Mouse (Mus musculus): Measurements from ENCODE around the gene Hist1h2af. TPM values are rescaled to one million over a fixed set of nuclear protein-coding genes. Genes with fewer than 3 reads are reported as not detected.
A peak's percentile ranks its signal among the peaks of the same experiment; 100 is the strongest.
"Not testable (repeated sequence)": the region's sequence is repeated elsewhere in the genome, so short reads cannot be mapped to it uniquely, and the experiment has no call there.

The Hist1h2af gene
- polyA plus RNA-seq, 1 experiment from 2014 or later = 2.3 TPM

- Histone ChIP-seq H3K9ac (ENCODE audit: low read depth, low read length) (peak overlapping the region; percentile 66), H3K36me3 (ENCODE audit: control insufficient read depth, insufficient read depth, low read length) (no peaks in the 10 kb centered on the region), H3K4me1 (ENCODE audit: control insufficient read depth, insufficient read depth, low read length) (peaks cover 12% of the 10 kb centered on the region), H3K4me3 (ENCODE audit: low read depth, low read length) (peak overlapping the region; percentile 57), H3K27ac (ENCODE audit: low read depth, low read length) (peak overlapping the region; percentile 98), H3K27me3 (ENCODE audit: control insufficient read depth, insufficient read depth, low read length) (no peaks in the 10 kb centered on the region), H3K9me3 (replicated peaks; ENCODE audit: control insufficient read depth, low read length) (no peaks in the 10 kb centered on the region), H3K4me2 (peak overlapping the region; percentile 65)
- 23% methylated on average over 7 of the region's 7 CpGs for WGBS (ENCODE audit: insufficient replicate concordance)
- ATAC-seq (replicated peaks; ENCODE audit: insufficient number of reproducible peaks, low FRiP score, low TSS enrichment) = no peak
These were observed 2.5 kb downstream of the Hist1h2af start for GRCm38 (mm10) chr13:23536076-23536822.

GRCm38 (mm10) chr13:23537006-23537710 lies 3.5 kb downstream of the Hist1h2af start:
- peaks cover 12% of the 10 kb centered on the region for H3K4me1 ChIP-seq (ENCODE audit: control insufficient read depth, insufficient read depth, low read length)
- H3K36me3 ChIP-seq (ENCODE audit: control insufficient read depth, insufficient read depth, low read length) = no peaks in the 10 kb centered on the region
- no peaks in the 10 kb centered on the region for H3K9me3 ChIP-seq (replicated peaks; ENCODE audit: control insufficient read depth, low read length)
- peak overlapping the region; percentile 30 for H3K4me2 ChIP-seq
- 0 out of 2 replicates have a peak overlapping the region, but pooled peaks have one; percentile 7 for H3K9ac ChIP-seq (ENCODE audit: low read depth, low read length)
- no peak for ATAC-seq (replicated peaks; ENCODE audit: insufficient number of reproducible peaks, low FRiP score, low TSS enrichment)
- 84% methylated on average over 3 of the region's 3 CpGs for WGBS (ENCODE audit: insufficient replicate concordance)
- no peaks in the 10 kb centered on the region for H3K27me3 ChIP-seq (ENCODE audit: control insufficient read depth, insufficient read depth, low read length)
- H3K4me3 ChIP-seq (ENCODE audit: low read depth, low read length) = no peak overlapping the region
- H3K27ac ChIP-seq (ENCODE audit: low read depth, low read length) = no peak overlapping the region

GRCm38 (mm10) chr13:23538249-23538648 lies 4.5 kb downstream of the Hist1h2af start:
- no peak overlapping the region for H3K4me2 ChIP-seq
- no peak overlapping the region for H3K4me3 ChIP-seq (ENCODE audit: low read depth, low read length)
- no peak overlapping the region for H3K9ac ChIP-seq (ENCODE audit: low read depth, low read length)
- 80% methylated on average over 5 of the region's 5 CpGs for WGBS (ENCODE audit: insufficient replicate concordance)
- no peaks in the 10 kb centered on the region for H3K27me3 ChIP-seq (ENCODE audit: control insufficient read depth, insufficient read depth, low read length)
- H3K36me3 ChIP-seq (ENCODE audit: control insufficient read depth, insufficient read depth, low read length) = no peaks in the 10 kb centered on the region
- H3K27ac ChIP-seq (ENCODE audit: low read depth, low read length) = no peak overlapping the region
- H3K9me3 ChIP-seq (replicated peaks; ENCODE audit: control insufficient read depth, low read length) = no peaks in the 10 kb centered on the region
- 0 out of 2 replicates have a peak, but pooled peaks cover 6% of the 10 kb centered on the region for H3K4me1 ChIP-seq (ENCODE audit: control insufficient read depth, insufficient read depth, low read length)
- no peak for ATAC-seq (replicated peaks; ENCODE audit: insufficient number of reproducible peaks, low FRiP score, low TSS enrichment)

GRCm38 (mm10) chr13:23539821-23540220 lies 6.1 kb downstream of the Hist1h2af start:
- not testable (repeated sequence) for H3K9me3 ChIP-seq (replicated peaks; ENCODE audit: control insufficient read depth, low read length); H3K27ac ChIP-seq (ENCODE audit: low read depth, low read length); H3K4me1 ChIP-seq (ENCODE audit: control insufficient read depth, insufficient read depth, low read length); H3K9ac ChIP-seq (ENCODE audit: low read depth, low read length); H3K36me3 ChIP-seq (ENCODE audit: control insufficient read depth, insufficient read depth, low read length); ATAC-seq (replicated peaks; ENCODE audit: insufficient number of reproducible peaks, low FRiP score, low TSS enrichment); H3K4me2 ChIP-seq; H3K27me3 ChIP-seq (ENCODE audit: control insufficient read depth, insufficient read depth, low read length); H3K4me3 ChIP-seq (ENCODE audit: low read depth, low read length)
- 59% methylated on average over 1 of the region's 1 CpGs for WGBS (ENCODE audit: insufficient replicate concordance)

GRCm38 (mm10) chr13:23541497-23541896 lies 7.8 kb downstream of the Hist1h2af start:
- Histone ChIP-seq H3K27ac (ENCODE audit: low read depth, low read length) (no peak overlapping the region), H3K4me3 (ENCODE audit: low read depth, low read length) (no peak overlapping the region), H3K4me1 (ENCODE audit: control insufficient read depth, insufficient read depth, low read length) (0 out of 2 replicates have a peak, but pooled peaks cover under 1% of the 10 kb centered on the region), H3K4me2 (no peak overlapping the region), H3K9ac (ENCODE audit: low read depth, low read length) (no peak overlapping the region), H3K9me3 (replicated peaks; ENCODE audit: control insufficient read depth, low read length) (no peaks in the 10 kb centered on the region), H3K27me3 (ENCODE audit: control insufficient read depth, insufficient read depth, low read length) (no peaks in the 10 kb centered on the region), H3K36me3 (ENCODE audit: control insufficient read depth, insufficient read depth, low read length) (no peaks in the 10 kb centered on the region)
- WGBS (ENCODE audit: insufficient replicate concordance) = 90% methylated on average over 3 of the region's 3 CpGs
- no peak for ATAC-seq (replicated peaks; ENCODE audit: insufficient number of reproducible peaks, low FRiP score, low TSS enrichment)

- not testable (repeated sequence) for H3K9me3 ChIP-seq (replicated peaks; ENCODE audit: control insufficient read depth, low read length); H3K27me3 ChIP-seq (ENCODE audit: control insufficient read depth, insufficient read depth, low read length); H3K36me3 ChIP-seq (ENCODE audit: control insufficient read depth, insufficient read depth, low read length); H3K4me1 ChIP-seq (ENCODE audit: control insufficient read depth, insufficient read depth, low read length); ATAC-seq (replicated peaks; ENCODE audit: insufficient number of reproducible peaks, low FRiP score, low TSS enrichment)
- Histone ChIP-seq H3K4me2 (peak overlapping the region; percentile 64), H3K9ac (ENCODE audit: low read depth, low read length) (peak overlapping the region; percentile 64), H3K27ac (ENCODE audit: low read depth, low read length) (peak overlapping the region; percentile 74), H3K4me3 (ENCODE audit: low read depth, low read length) (peak overlapping the region; percentile 50)
- 7% methylated on average over 3 of the region's 3 CpGs for whole genome bisulfite sequencing (ENCODE audit: insufficient replicate concordance)
These were observed 8.7 kb downstream of the Hist1h2af start for GRCm38 (mm10) chr13:23542225-23542980.

GRCm38 (mm10) chr13:23542999-23543607 lies 9.4 kb downstream of the Hist1h2af start, which contains the start of gene Hist1h2bh:
Gene Hist1h2bh, minus strand, starts transcription at chr13:23543392.
- WGBS (ENCODE audit: insufficient replicate concordance) = under 1% methylated on average over 25 of the region's 42 CpGs
- peak; percentile 89 for ATAC-seq (replicated peaks; ENCODE audit: insufficient number of reproducible peaks, low FRiP score, low TSS enrichment)
- peak within 1 kb of the TSS; percentile 80 for H3K4me2 ChIP-seq
- peak within 1 kb of the TSS; percentile 51 for H3K4me3 ChIP-seq (ENCODE audit: low read depth, low read length)
- not testable (repeated sequence) for H3K36me3 ChIP-seq (ENCODE audit: control insufficient read depth, insufficient read depth, low read length); H3K27me3 ChIP-seq (ENCODE audit: control insufficient read depth, insufficient read depth, low read length); H3K9me3 ChIP-seq (replicated peaks; ENCODE audit: control insufficient read depth, low read length); H3K4me1 ChIP-seq (ENCODE audit: control insufficient read depth, insufficient read depth, low read length)
- H3K9ac ChIP-seq (ENCODE audit: low read depth, low read length) = peak within 1 kb of the TSS; percentile 64
- peak within 1 kb of the TSS; percentile 96 for H3K27ac ChIP-seq (ENCODE audit: low read depth, low read length)
